Mouse (Mus musculus) cerebellum, adult (tissue): ENCODE data around the gene Ddx25.

ENCODE experiments used
- ATAC-seq: cut with Nextera tagmentation; 2 replicates; pipeline ENCODE4 v1.9.2; 2017; ENCODE audit warnings: mild to moderate bottlenecking, moderate library complexity, mixed read lengths; ENCODE audit not compliant: insufficient number of reproducible peaks, low FRiP score, low TSS enrichment

The Ddx25 gene

DNA sequence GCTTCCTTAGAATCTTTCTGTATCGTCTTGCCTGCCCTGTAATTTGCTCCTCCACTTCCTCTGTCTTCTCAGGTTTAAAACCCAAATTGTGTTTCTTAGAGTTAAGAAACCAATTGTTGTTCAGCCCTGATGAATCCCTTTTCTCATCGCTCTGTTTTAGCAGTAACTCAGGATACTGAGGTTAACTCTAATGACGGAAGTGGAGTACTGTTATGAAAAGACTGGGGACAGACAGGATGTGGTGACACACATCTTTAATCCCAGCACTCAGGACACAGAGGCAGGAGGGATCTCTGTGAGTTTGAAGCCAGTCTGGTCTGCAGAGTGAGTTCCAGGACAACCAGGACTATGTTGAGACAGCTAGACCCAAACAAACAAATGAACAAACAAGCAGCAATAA is 62.9 kb downstream of the Ddx25 start:
- no peak for ATAC-seq

DNA sequence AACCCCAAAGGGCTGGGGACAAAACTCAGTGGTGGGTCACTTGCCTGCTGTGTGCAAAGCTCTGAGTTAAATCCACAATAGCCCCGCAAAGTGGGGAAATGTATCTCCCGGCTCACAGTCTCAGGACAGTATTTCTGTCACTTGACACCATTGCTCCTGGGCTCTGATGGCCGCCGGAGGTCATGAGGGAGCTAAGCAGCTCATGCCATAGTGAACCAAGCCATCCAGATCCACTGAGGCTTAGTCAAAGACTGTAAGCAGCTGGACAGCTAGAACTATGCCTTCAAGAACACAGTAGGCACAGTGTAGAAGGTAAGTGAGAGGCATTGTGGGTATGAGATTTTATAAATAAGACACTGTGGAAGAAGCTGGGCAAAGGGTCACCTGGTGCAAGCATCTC is 63.4 kb downstream of the Ddx25 start:
- ATAC-seq = no peak

DNA sequence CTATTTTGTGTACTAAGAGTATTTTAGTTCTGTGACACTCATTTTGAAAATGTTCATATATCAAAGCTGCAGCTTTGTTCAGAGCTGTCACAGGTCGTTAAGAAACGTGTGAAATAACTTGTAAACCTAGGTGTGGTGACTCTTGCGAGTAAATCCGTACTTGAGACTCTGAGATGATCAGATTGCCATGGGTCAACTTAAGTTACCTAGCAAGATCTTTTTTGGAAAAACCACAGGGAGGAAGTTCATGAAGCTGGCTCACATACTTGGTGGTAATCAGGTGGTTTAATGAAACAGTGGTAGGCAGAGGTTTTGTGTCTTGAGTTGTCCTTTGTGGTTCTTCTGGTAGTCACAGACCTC is 64.6 kb downstream of the Ddx25 start:
- no peak for ATAC-seq

DNA sequence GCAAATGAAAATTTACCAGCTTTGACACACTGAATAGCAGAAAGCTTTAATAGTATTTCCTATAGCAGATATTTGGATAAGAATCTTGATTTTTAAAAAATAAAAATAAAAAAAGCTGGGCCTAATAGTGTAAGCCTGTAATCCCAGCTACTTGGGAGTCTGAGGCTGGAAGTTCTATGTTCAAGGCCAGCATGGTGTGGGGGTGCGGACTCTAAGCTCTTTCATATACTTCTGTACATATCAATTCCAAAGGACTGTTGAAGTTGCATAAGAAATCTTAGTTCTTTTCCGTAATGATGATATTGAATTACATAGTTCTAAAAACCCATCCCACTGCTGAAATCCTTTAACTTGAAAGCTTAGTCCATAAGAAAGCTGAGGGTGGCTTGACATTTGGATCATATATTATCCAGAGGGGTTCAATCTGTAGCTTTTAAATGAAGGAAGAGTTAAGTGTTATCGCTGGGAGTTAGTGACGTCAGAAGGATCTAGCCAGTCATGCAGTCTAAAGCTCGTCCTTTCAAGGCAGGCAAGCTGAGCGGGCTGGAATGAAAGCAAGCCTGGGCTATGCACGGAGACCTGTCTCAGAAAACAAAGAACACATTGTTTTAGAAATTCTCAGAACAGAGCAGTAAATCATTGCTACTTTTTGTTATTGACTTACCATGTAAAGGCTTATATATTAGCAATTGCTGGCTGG is 65.1 kb downstream of the Ddx25 start:
- no peak for ATAC-seq

DNA sequence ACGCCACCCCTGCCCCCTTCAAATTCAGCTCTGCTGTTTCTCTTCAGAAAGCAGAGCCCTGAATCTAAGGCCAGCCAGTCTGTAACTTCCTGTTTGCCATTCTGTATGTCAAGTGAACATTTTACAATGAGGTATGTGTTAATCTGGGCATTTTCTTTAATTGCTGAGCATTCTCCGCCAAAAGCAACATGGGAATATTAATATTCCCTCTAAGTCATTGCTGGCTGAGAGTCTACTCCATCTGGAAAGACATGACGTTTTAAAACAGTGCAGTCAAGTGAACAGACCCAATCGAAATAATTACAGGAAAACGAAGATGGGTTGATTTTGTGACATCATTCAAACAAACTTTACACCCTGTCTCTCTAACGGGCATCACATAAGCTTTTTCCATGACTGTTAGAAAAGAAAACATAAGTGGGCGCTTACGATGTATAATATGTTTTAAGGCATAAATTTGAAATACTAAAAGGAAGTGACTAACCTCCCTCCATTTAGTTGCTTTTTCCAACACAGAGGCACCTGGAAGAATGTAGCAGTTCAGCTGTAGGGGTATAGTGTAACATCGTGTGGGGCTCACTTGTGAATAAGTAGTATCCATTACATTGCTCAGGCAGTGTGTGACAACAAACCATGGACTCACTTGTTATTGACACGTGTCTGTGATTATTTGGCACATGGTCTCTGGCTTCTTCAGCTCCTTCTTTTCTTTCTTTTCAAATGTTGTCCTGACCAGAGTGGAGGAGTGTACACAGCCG is 67.0 kb downstream of the Ddx25 start:
- no peak for ATAC-seq

DNA sequence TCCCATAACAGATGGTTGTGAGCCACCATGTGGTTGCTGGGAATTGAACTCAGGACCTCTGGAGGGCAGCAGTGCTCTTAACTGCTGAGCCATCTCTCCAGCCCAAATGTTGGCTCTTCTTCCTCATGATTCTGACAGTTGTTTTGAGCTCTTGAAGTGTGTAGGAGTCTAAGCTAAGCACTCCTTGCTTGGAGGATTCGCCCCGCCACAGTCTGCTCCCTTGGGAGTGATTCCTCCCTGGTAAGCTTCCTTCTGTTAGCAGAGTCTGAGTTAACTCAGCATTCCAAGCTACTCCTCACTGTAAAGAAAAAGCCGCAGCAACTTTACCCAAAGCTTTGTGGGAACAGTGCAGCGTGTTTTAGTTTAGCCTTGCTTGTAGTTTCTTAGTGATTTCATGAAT is 69.8 kb downstream of the Ddx25 start:
- ATAC-seq = no peak
